Comparison of ENCODE assay signal across 18 mouse cellular contexts in the genomic region with DNA sequence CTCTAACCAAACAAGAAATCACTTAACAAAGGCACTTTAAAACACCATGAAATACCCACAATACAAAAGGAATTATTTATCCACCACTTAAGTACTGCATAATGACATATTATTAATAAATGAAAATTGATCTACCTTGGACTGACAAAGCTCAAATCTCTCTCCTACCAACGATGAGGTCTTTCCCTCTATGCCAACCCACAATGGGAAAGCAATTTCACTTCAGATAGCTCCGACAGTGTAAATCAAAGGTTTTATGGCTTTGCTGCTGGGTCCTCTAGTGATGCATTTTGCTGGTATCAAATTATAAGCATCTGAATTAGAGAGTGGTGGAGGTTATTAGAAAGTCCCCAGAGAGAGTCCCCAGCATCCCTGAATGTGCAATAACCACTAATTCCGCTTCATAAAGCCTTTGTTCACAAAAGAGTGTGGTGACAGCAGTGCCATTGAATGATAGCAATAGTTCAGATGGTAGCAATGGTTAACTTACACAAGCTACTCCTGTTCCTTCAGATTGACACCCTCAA.
"Had no signal": no experiment of that assay in that cellular context is flagged by ENCODE, and none has a peak within 500 bp of the region (broad histone marks: within the 10 kb centered on the region; RNA-seq: fewer than 3 reads in every experiment).

No protein-coding gene starts in this region.

- H3K4me3 ChIP-seq: intestine, embryonic 15.5 days; kidney, embryonic 15.5 days; left cerebral cortex, adult 2 months; liver, embryonic 13.5 days; midbrain, embryonic 12.5 days; midbrain, embryonic 15.5 days had no signal

- H3K27ac ChIP-seq: intestine, embryonic 15.5 days; kidney, embryonic 15.5 days; left cerebral cortex, adult 2 months; liver, embryonic 13.5 days; midbrain, embryonic 12.5 days; midbrain, embryonic 15.5 days had no signal

- DNase-seq: kidney, adult 11 months; kidney, adult 8-10 months; kidney, postnatal 25 days; layer of hippocampus, postnatal 36 days; liver, embryonic 13.5 days; lung, adult 2 months; lung, postnatal 14 days; lung, postnatal 4 days; retina, postnatal 1 day; right cerebral cortex, postnatal 25 days; spleen, adult 18-20 months; thymus, adult 18-20 months; thymus, postnatal 36 days had no signal

- H3K9ac ChIP-seq: intestine, embryonic 15.5 days; kidney, embryonic 15.5 days; liver, embryonic 13.5 days; midbrain, embryonic 12.5 days; midbrain, embryonic 15.5 days had no signal

- H3K9me3 ChIP-seq: intestine, embryonic 15.5 days; kidney, embryonic 15.5 days; liver, embryonic 13.5 days; midbrain, embryonic 12.5 days; midbrain, embryonic 15.5 days had no signal

- H3K36me3 ChIP-seq: intestine, embryonic 15.5 days; kidney, embryonic 15.5 days; liver, embryonic 13.5 days; midbrain, embryonic 12.5 days; midbrain, embryonic 15.5 days had no signal

- H3K27me3 ChIP-seq: intestine, embryonic 15.5 days; kidney, embryonic 15.5 days; liver, embryonic 13.5 days; midbrain, embryonic 12.5 days; midbrain, embryonic 15.5 days had no signal

- H3K4me1 ChIP-seq: intestine, embryonic 15.5 days; kidney, embryonic 15.5 days; liver, embryonic 13.5 days; midbrain, embryonic 12.5 days; midbrain, embryonic 15.5 days had no signal

- H3K4me2 ChIP-seq: intestine, embryonic 15.5 days; kidney, embryonic 15.5 days; liver, embryonic 13.5 days; midbrain, embryonic 12.5 days; midbrain, embryonic 15.5 days had no signal

- ATAC-seq: intestine, embryonic 15.5 days; midbrain, embryonic 15.5 days had no signal
